Mouse (Mus musculus): ENCODE measurements at regions not wholly inside any gene's neighbourhood (a gene's known extent, or its start where the extent isn't known, plus 50 kb on each side); places are given as distances from the start of the nearest gene placed in this dataset.
A peak's percentile ranks its signal among the peaks of the same experiment; 100 is the strongest.

- Histone ChIP-seq H3K4me1 (peaks cover 26% of the 10 kb centered on the region), H3K27ac (no peak overlapping the region), H3K4me3 (no peak overlapping the region), H3K4me2 (no peak overlapping the region), H3K9ac (no peak overlapping the region), H3K36me3 (no peaks in the 10 kb centered on the region), H3K27me3 (no peaks in the 10 kb centered on the region), H3K9me3 (no peaks in the 10 kb centered on the region)
- ATAC-seq (ENCODE audit: borderline replicate concordance, extremely low read depth, low FRiP score, low TSS enrichment) = no peak
- WGBS = 63% methylated on average over 10 of the region's 10 CpGs
Measured at GRCm38 (mm10) chr13:51018366-51018765, 82.3 kb upstream of the Spin1 start.

- WGBS = 31% methylated on average over 13 of the region's 13 CpGs
Measured at GRCm38 (mm10) chr13:51022401-51023250, 78.1 kb upstream of the Spin1 start.

GRCm38 (mm10) chr13:51023271-51023670 lies 77.4 kb upstream of the Spin1 start:
- Histone ChIP-seq H3K4me3 (no peak overlapping the region), H3K9me3 (no peaks in the 10 kb centered on the region), H3K4me2 (no peak overlapping the region), H3K9ac (no peak overlapping the region), H3K27ac (peak overlapping the region; percentile 51), H3K27me3 (no peaks in the 10 kb centered on the region), H3K36me3 (no peaks in the 10 kb centered on the region), H3K4me1 (peaks cover 30% of the 10 kb centered on the region)
- WGBS = 75% methylated on average over 11 of the region's 11 CpGs
- ATAC-seq (ENCODE audit: borderline replicate concordance, extremely low read depth, low FRiP score, low TSS enrichment) = no peak

More at GRCm38 (mm10) chr13:51022401-51023250, 78.1 kb upstream of the Spin1 start:
- H3K4me2 ChIP-seq = peak overlapping the region; percentile 25
- H3K4me3 ChIP-seq = no peak overlapping the region
- H3K9ac ChIP-seq = no peak overlapping the region
- no peaks in the 10 kb centered on the region for H3K36me3 ChIP-seq
- H3K9me3 ChIP-seq = no peaks in the 10 kb centered on the region
- H3K27ac ChIP-seq = peak overlapping the region; percentile 51
- peak; percentile 79; the same call in 1 of the 2 replicates for ATAC-seq (ENCODE audit: borderline replicate concordance, extremely low read depth, low FRiP score, low TSS enrichment)
- H3K4me1 ChIP-seq = peaks cover 37% of the 10 kb centered on the region
- no peaks in the 10 kb centered on the region for H3K27me3 ChIP-seq

- Histone ChIP-seq H3K27ac (no peak overlapping the region), H3K27me3 (no peaks in the 10 kb centered on the region), H3K36me3 (no peaks in the 10 kb centered on the region), H3K4me1 (peaks cover 27% of the 10 kb centered on the region), H3K4me2 (no peak overlapping the region), H3K9ac (no peak overlapping the region), H3K9me3 (no peaks in the 10 kb centered on the region), H3K4me3 (no peak overlapping the region)
- ATAC-seq (ENCODE audit: borderline replicate concordance, extremely low read depth, low FRiP score, low TSS enrichment) = no peak
- 35% methylated on average over 6 of the region's 6 CpGs for WGBS
Measured at GRCm38 (mm10) chr13:51026311-51026918, 74.3 kb upstream of the Spin1 start.

GRCm38 (mm10) chr13:51037850-51038450 lies 62.7 kb upstream of the Spin1 start:
- H3K4me2 ChIP-seq = no peak overlapping the region
- no peaks in the 10 kb centered on the region for H3K4me1 ChIP-seq
- no peaks in the 10 kb centered on the region for H3K36me3 ChIP-seq
- no peak overlapping the region for H3K4me3 ChIP-seq
- 83% methylated on average over 13 of the region's 13 CpGs for WGBS
- H3K9ac ChIP-seq = no peak overlapping the region
- no peaks in the 10 kb centered on the region for H3K27me3 ChIP-seq
- ATAC-seq (ENCODE audit: borderline replicate concordance, extremely low read depth, low FRiP score, low TSS enrichment) = no peak
- no peak overlapping the region for H3K27ac ChIP-seq
- no peaks in the 10 kb centered on the region for H3K9me3 ChIP-seq

GRCm38 (mm10) chr13:51038955-51039354 lies 61.7 kb upstream of the Spin1 start:
- H3K4me2 ChIP-seq = no peak overlapping the region
- H3K36me3 ChIP-seq = no peaks in the 10 kb centered on the region
- no peak overlapping the region for H3K27ac ChIP-seq
- H3K27me3 ChIP-seq = no peaks in the 10 kb centered on the region
- H3K4me1 ChIP-seq = no peaks in the 10 kb centered on the region
- no peak overlapping the region for H3K4me3 ChIP-seq
- peaks cover 6% of the 10 kb centered on the region for H3K9me3 ChIP-seq
- WGBS = 61% methylated on average over 4 of the region's 4 CpGs
- no peak overlapping the region for H3K9ac ChIP-seq
- no peak for ATAC-seq (ENCODE audit: borderline replicate concordance, extremely low read depth, low FRiP score, low TSS enrichment)

GRCm38 (mm10) chr13:51041121-51041520 lies 59.6 kb upstream of the Spin1 start:
- ATAC-seq (ENCODE audit: borderline replicate concordance, extremely low read depth, low FRiP score, low TSS enrichment) = no peak
- Histone ChIP-seq H3K4me3 (no peak overlapping the region), H3K36me3 (no peaks in the 10 kb centered on the region), H3K27ac (no peak overlapping the region), H3K9me3 (peaks cover 6% of the 10 kb centered on the region), H3K27me3 (no peaks in the 10 kb centered on the region), H3K4me2 (no peak overlapping the region), H3K4me1 (no peaks in the 10 kb centered on the region), H3K9ac (no peak overlapping the region)
- 50% methylated on average over 2 of the region's 2 CpGs for WGBS

GRCm38 (mm10) chr13:51042881-51043402 lies 57.7 kb upstream of the Spin1 start:
- Histone ChIP-seq H3K9ac (no peak overlapping the region), H3K9me3 (peaks cover 6% of the 10 kb centered on the region), H3K36me3 (no peaks in the 10 kb centered on the region), H3K4me3 (no peak overlapping the region), H3K27me3 (no peaks in the 10 kb centered on the region), H3K4me1 (no peaks in the 10 kb centered on the region), H3K27ac (no peak overlapping the region), H3K4me2 (no peak overlapping the region)
- no peak for ATAC-seq (ENCODE audit: borderline replicate concordance, extremely low read depth, low FRiP score, low TSS enrichment)
- 88% methylated on average over 9 of the region's 9 CpGs for WGBS
